Mouse (Mus musculus) midbrain, embryonic 14.5 days (tissue): ENCODE results near the gene B020031M17Rik. TPM values are rescaled to one million over a fixed set of nuclear protein-coding genes. Genes with fewer than 3 reads are reported as not detected.
"Not testable (repeated sequence)": the region's sequence is repeated elsewhere in the genome, so short reads cannot be mapped to it uniquely, and the experiment has no call there.

Experiments used
- ATAC-seq: fragments of 200-750 bp; cut with Nextera tagmentation; 2 replicates; pipeline ENCODE4 v1.8.0; 2017; ENCODE audit warnings: moderate number of reproducible peaks, moderate library complexity; ENCODE audit not compliant: low FRiP score, low TSS enrichment
- DNase-seq: peaks from one replicate; pipeline ENCODE4 v3.0.0-alpha.2; 2015
- H3K27ac ChIP-seq: fragments of 300-500 bp; sonication (generic); replicated peaks from 2 replicates; pipeline ENCODE4 v1.5.1; 2014; ENCODE audit warnings: mild to moderate bottlenecking, low read depth, low read length, moderate library complexity
- H3K27me3 ChIP-seq: fragments of 300-500 bp; sonication (generic); 2 replicates; pipeline ENCODE4 v1.6.1; 2014; ENCODE audit warnings: low read length, control low read depth, mixed read lengths; ENCODE audit not compliant: control insufficient read depth, insufficient read depth
- H3K36me3 ChIP-seq: fragments of 300-500 bp; sonication (generic); 2 replicates; pipeline ENCODE4 v1.6.1; 2014; ENCODE audit warnings: low read length, control low read depth; ENCODE audit not compliant: control insufficient read depth, insufficient read depth
- H3K4me1 ChIP-seq: fragments of 300-500 bp; sonication (generic); 2 replicates; pipeline ENCODE4 v1.6.1; 2014; ENCODE audit warnings: mild to moderate bottlenecking, antibody characterized with exemption, low read length, control low read depth; ENCODE audit not compliant: control insufficient read depth, insufficient read depth
- H3K4me2 ChIP-seq: fragments of 300-500 bp; sonication (generic); 2 replicates; pipeline ENCODE4 v1.6.1; 2014; ENCODE audit warnings: mild to moderate bottlenecking, low read length, moderate library complexity
- H3K4me3 ChIP-seq: fragments of 300-500 bp; sonication (generic); replicated peaks from 2 replicates; pipeline ENCODE4 v1.5.1; 2014; ENCODE audit warnings: low read depth, low read length
- H3K9ac ChIP-seq: fragments of 300-500 bp; sonication (generic); replicated peaks from 2 replicates; pipeline ENCODE4 v1.6.1; 2014; ENCODE audit warnings: mild to moderate bottlenecking, low read length, moderate library complexity
- H3K9me3 ChIP-seq: fragments of 300-500 bp; sonication (generic); 2 replicates; pipeline ENCODE4 v1.6.1; 2016; ENCODE audit warnings: low read length, control low read depth, mixed read lengths; ENCODE audit not compliant: control insufficient read depth
- WGBS: fragments of 180-500 bp; shearing (Covaris S2); extraction: QIAGEN DNeasy Blood & Tissue Kit; methylation state at CpG from one replicate; pipeline ENCODE4 v1.1.7; 2014; 5-methylcytosine and 5-hydroxymethylcytosine counted together
- polyA plus RNA-seq: library from polyadenylated mRNA; unstranded; fragments of >200 nt; fragmentation: Nextera tagmentation; extraction: Ambion mirVana; gene quantifications from 2 replicates; pipeline ENCODE4 v1.2.1, GENCODE M21; 2014

Gene B020031M17Rik
- polyA plus RNA-seq, 1 experiment from 2014 or later, result not detected

- not testable (repeated sequence) for H3K9me3 ChIP-seq, H3K27me3 ChIP-seq, ATAC-seq, DNase-seq, H3K4me1 ChIP-seq, H3K4me2 ChIP-seq, H3K9ac ChIP-seq, H3K4me3 ChIP-seq, H3K36me3 ChIP-seq, H3K27ac ChIP-seq
- WGBS, result no CpG with 5 or more reads among the region's 5 CpGs
Observed at GRCm38 (mm10) chr13:119962856-119963255, 12.2 kb upstream of the B020031M17Rik start.

GRCm38 (mm10) chr13:119955567-119955966, 5.0 kb upstream of the B020031M17Rik start:
- not testable (repeated sequence) for H3K9ac ChIP-seq, H3K4me3 ChIP-seq, H3K9me3 ChIP-seq, ATAC-seq, H3K4me2 ChIP-seq, DNase-seq, H3K36me3 ChIP-seq, H3K27me3 ChIP-seq, H3K4me1 ChIP-seq, H3K27ac ChIP-seq
- no CpG with 5 or more reads among the region's 5 CpGs for WGBS

- not testable (repeated sequence) for H3K4me1 ChIP-seq, H3K9ac ChIP-seq, H3K9me3 ChIP-seq, DNase-seq, H3K4me2 ChIP-seq, ATAC-seq, H3K27me3 ChIP-seq, H3K36me3 ChIP-seq, H3K27ac ChIP-seq, H3K4me3 ChIP-seq
- 77% methylated on average over 2 of the region's 2 CpGs for WGBS
Observed at GRCm38 (mm10) chr13:119955089-119955488, 4.5 kb upstream of the B020031M17Rik start.

- H3K27ac ChIP-seq, DNase-seq, H3K9me3 ChIP-seq, H3K4me2 ChIP-seq, ATAC-seq, H3K27me3 ChIP-seq, H3K9ac ChIP-seq, H3K4me1 ChIP-seq, H3K36me3 ChIP-seq, H3K4me3 ChIP-seq: not testable (repeated sequence)
- WGBS, result no CpG with 5 or more reads among the region's 5 CpGs
Observed at GRCm38 (mm10) chr13:119929172-119929571, 21.4 kb downstream of the B020031M17Rik start, which contains the start of gene Gm21761. Gm21761 (minus strand) TSS chr13:119929272.

- H3K9ac ChIP-seq, H3K4me1 ChIP-seq: not testable (repeated sequence)
- WGBS, result 92% methylated on average over 2 of the region's 3 CpGs
Observed at GRCm38 (mm10) chr13:119924597-119925340, 25.8 kb downstream of the B020031M17Rik start.

GRCm38 (mm10) chr13:119916966-119917722, 33.5 kb downstream of the B020031M17Rik start:
- DNase-seq, H3K9me3 ChIP-seq, H3K4me3 ChIP-seq, ATAC-seq, H3K4me2 ChIP-seq, H3K9ac ChIP-seq, H3K36me3 ChIP-seq, H3K4me1 ChIP-seq, H3K27me3 ChIP-seq, H3K27ac ChIP-seq: not testable (repeated sequence)
- 87% methylated on average over 4 of the region's 5 CpGs for WGBS

More at GRCm38 (mm10) chr13:119924597-119925340, 25.8 kb downstream of the B020031M17Rik start:
- not testable (repeated sequence) for H3K27ac ChIP-seq, DNase-seq, ATAC-seq, H3K27me3 ChIP-seq, H3K4me2 ChIP-seq, H3K36me3 ChIP-seq, H3K9me3 ChIP-seq, H3K4me3 ChIP-seq

- H3K4me1 ChIP-seq, H3K9me3 ChIP-seq, DNase-seq, H3K4me2 ChIP-seq, H3K9ac ChIP-seq, H3K4me3 ChIP-seq, H3K27me3 ChIP-seq, H3K36me3 ChIP-seq, H3K27ac ChIP-seq, ATAC-seq: not testable (repeated sequence)
- WGBS, result 78% methylated on average over 2 of the region's 2 CpGs
Observed at GRCm38 (mm10) chr13:119916449-119916848, 34.2 kb downstream of the B020031M17Rik start.
